Mouse (Mus musculus) E14TG2a.4 (cell line): ENCODE results near the gene Smg1.

Experiments used
- H3K27me3 ChIP-seq: 2 replicates; pipeline ENCODE4 v1.6.1; 2014; ENCODE audit warnings: low read length, control low read depth; ENCODE audit not compliant: insufficient read depth
- H3K36me3 ChIP-seq: 2 replicates; pipeline ENCODE4 v1.6.1; 2014; ENCODE audit warnings: low read length, control low read depth; ENCODE audit not compliant: insufficient read depth
- H3K4me1 ChIP-seq: replicated peaks from 2 replicates; pipeline ENCODE4 v1.6.1; 2014; ENCODE audit warnings: low read depth, low read length, control low read depth
- H3K4me3 ChIP-seq: replicated peaks from 2 replicates; pipeline ENCODE4 v1.5.1; 2014; ENCODE audit warnings: mild to moderate bottlenecking, low read length
- H3K9me3 ChIP-seq: 2 replicates; pipeline ENCODE4 v1.6.1; 2014; ENCODE audit warnings: low read length, control low read depth
- CTCF ChIP-seq: conservative IDR thresholded peaks from 2 replicates; pipeline ENCODE4 v1.5.1; 2014; ENCODE audit warnings: low read length
- NANOG ChIP-seq: IDR thresholded peaks from 2 replicates; pipeline ENCODE4 v1.6.1; 2014; ENCODE audit warnings: borderline replicate concordance, low read length, mixed read lengths
- POU5F1 ChIP-seq: IDR thresholded peaks from 2 replicates; pipeline ENCODE4 v1.6.1; 2014; ENCODE audit warnings: low read length, borderline replicate concordance

Gene Smg1

GRCm38 (mm10) chr7:118102678-118103461, 140.6 kb downstream of the Smg1 start:
- TF ChIP-seq CTCF (no peak), NANOG (no peak), POU5F1 (no peak)
- H3K4me3 ChIP-seq, result no peak overlapping the region
- no peaks in the 10 kb centered on the region for H3K9me3 ChIP-seq
- no peaks in the 10 kb centered on the region for H3K27me3 ChIP-seq
- peaks cover 46% of the 10 kb centered on the region for H3K36me3 ChIP-seq
- H3K4me1 ChIP-seq, result peaks cover 58% of the 10 kb centered on the region

- TF ChIP-seq POU5F1, result no peak
- TF ChIP-seq NANOG, result no peak
- TF ChIP-seq CTCF, result peak; percentile 96
- Histone ChIP-seq H3K9me3 (no peaks in the 10 kb centered on the region), H3K4me1 (peaks cover 56% of the 10 kb centered on the region), H3K27me3 (no peaks in the 10 kb centered on the region), H3K36me3 (peaks cover 40% of the 10 kb centered on the region), H3K4me3 (no peak overlapping the region)
Measured at GRCm38 (mm10) chr7:118102231-118102630, 141.2 kb downstream of the Smg1 start.

- H3K36me3 ChIP-seq, result no peaks in the 10 kb centered on the region
- H3K4me3 ChIP-seq, result no peak overlapping the region
- H3K4me1 ChIP-seq, result peaks cover 14% of the 10 kb centered on the region
- H3K27me3 ChIP-seq, result peaks cover 2% of the 10 kb centered on the region; the same call in 1 of the 2 replicates
- TF ChIP-seq CTCF, result no peak
- TF ChIP-seq POU5F1, result no peak
- TF ChIP-seq NANOG, result no peak
- no peaks in the 10 kb centered on the region for H3K9me3 ChIP-seq
Measured at GRCm38 (mm10) chr7:118097615-118098014, 145.9 kb downstream of the Smg1 start.
